Mouse (Mus musculus) mouse trophoblast stem cell (cell line): ENCODE measurements around the gene Traf3.

Experiments
- in situ Hi-C, 2 experiments: fragments of 300-500 bp; cut with MseI, MboI; formaldehyde crosslinking; loops; 2 replicates in 1 of 2; 3 replicates in 1 of 2; pipeline ENCODE4 v1.15.1; 2025

Traf3 gene

DNA sequence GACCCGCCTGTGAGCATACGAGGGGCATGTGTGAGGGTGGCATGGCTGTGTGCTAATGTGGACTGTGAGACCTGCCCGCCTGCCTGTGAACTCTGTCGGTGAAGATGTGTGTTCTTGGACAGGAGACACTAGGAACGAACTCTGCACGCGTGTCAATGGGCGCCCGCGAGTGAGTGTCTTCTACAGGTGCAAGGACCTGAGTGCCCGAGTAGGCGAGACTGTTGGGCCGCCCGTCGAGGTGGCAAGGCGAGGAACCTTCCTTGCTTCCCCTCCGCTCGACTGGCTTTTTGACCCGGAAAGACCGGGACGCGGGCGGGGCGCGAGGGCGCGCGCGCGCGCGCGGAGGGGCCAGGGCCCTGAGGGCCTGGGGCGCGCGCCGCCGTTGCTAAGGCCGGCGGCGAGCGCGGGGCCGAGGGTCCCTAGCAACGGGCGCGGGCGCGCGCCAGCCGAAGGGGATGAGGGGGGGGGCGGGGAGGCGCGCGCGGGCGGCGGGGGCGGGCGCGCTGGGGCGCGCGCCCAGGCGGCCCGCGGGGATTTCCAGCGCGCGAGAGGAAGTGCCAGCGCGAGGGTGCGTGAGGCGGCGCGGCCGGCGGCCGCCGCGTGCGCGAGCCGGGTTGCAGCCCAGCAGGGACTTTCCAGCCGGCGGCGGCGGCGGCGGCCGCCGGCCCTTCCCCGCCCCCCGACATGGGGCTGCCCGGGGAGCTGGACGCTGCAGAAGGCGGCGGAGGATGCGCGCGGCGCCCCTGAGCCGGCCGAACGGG, at the start of gene Traf3:
TSS of gene Traf3 (plus strand) at position 540 of the 761 bp plus-strand sequence.
- in situ Hi-C loops, result no loop called here

DNA sequence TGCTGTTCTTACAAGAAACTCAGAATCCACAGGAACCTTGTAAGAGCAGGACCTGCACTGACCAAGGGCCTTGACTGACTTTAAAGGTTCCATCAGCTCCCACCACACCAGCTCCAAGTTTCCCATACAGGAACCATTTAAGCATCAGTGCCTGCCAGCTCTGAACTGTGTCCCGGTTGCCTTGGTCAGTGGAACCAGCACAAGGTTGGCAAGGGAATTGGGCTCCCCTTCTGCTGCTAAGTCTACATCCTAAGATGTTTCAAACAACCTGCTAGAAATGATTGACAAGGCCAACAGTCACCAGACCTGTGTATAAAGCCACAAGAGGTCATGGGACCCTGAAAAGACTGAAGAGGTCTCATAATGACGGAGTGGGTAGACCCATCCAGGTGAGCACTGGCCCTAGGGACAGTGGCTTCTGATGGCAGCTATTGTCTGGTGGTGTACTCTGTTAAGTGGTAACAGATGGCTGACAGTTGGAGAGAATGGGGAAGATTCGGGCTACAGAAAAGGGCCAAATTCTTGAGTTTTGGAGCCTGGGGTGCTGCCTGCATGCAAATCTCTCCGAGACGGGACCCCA, 46.6 kb upstream of the Traf3 start:
- in situ Hi-C loops, result no loop called here

DNA sequence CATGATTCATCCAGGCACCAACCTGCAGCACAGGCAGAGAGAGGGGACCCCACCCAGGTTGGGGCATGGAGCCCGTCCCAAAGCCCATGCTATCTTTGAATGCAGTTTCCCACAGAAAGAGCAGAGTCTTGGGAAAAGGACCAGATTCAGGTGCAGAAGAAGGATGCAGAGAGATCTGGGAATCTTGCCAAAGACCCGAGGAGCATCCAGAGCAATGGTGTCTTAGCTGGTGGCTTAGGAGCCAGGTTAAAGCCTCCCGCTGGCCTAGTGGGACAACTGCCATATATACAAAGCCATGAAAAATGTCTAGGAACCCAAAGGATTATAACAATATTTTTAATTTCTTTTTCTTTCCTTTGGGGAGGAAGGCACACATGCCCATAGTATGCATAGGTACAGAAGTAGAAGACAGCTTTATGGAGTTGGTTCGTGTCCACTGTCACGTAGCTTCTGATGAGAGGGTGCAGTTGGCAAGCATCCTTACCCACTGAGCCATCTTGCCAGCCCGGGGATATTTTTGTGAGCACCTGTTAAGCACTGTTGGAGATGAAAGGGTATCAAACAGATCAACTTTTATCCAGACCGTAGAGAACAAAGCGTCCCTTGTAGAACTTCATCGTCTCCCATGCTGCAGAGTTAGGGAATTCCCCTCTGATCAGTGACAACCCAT, 45.1 kb upstream of the Traf3 start:
- in situ Hi-C loops, result no loop called here

DNA sequence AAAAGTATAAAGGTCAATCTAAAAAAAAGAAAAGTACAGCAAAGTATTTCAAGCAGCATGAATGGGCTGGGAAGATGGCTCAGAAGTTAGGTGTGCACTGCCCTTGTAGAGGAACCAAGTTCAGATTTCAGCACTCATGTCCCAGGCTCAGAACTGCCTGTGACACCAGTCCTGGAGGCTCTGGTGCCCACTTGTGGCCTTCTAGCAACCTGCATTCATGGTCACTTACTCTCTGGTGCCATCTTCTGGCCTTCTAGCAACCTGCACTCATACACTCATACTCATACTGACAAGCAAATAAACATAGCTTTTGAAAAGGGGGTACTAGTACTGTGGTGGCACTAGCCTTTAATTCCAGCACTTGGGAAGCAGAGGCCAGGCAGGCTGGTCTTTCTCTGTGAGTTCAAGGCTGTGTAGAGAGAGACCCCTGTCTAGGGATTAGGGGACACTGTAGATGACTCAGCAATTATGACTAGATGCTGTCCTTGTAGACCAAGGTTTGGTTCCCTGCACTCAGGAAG, 43.8 kb upstream of the Traf3 start:
- in situ Hi-C loops, result no loop called here

DNA sequence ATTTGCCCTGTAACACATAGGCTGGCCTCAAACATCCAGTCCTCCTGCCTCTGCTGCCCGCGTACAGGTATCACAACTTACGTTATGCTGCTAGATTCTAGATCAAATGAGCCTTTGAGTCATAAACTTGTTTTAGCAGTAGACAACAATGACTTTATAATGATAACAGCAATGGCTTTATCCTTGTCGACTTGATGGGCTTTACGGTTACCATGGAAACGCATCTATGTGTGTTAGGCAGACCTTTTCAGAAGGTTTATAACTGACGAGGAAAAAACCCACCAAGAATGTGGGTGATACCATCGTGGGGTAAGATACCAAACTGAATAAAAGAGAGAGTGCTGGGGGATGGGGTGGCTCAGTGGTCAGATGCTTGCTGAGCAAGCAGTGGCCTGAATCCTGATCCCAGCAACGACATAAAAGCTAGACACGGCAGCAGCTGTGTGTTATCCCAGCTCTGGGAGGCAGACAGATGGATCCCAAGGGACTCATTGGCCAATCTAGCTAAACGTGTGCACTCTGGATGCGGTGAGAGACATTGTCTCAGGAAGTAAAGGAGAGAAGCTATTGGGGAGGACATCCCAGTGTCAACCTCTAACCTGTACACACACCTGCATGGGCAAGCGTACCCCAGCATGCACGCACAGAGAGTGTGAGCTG, 41.4 kb upstream of the Traf3 start:
- in situ Hi-C loops, result no loop called here

DNA sequence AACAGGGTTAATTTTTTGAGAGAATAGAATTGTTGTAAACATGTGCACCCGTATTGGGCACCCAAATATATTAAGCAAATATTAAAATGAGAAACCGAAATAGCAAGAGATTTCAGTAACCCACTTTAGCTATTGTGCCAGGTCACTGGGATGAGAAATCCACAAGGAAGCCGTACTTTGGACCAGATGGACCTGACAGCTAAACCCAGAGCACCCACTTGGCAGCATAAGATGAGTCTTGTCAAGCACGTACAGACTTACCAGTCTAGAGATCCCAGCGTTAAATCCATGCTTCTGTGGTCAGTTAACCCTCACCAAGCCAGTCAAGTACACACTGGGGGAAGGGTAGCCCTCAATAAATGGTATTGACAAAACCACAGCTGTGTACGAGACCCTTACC, 40.5 kb upstream of the Traf3 start:
- in situ Hi-C loops, result no loop called here

DNA sequence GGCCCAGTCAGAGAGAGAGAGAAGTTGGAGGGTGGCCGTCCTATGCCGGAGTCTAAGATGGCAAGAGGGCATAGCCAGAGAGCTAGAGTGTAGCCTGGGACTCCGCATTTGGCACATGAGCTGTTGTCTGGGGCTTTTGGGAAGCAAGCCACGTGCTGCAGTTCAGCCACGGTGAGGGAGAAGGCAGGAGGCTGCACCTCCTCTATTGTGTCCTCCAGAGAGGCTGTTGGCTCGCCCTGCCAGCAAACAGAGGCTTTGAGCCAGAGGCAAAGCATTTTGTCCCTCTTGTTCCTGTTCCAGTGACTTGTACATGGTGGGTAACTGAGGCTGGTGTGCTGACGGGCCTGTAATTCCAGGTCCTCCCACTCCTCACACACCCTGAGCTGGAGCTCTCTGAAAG, 32.0 kb upstream of the Traf3 start:
- in situ Hi-C loops, result no loop called here

DNA sequence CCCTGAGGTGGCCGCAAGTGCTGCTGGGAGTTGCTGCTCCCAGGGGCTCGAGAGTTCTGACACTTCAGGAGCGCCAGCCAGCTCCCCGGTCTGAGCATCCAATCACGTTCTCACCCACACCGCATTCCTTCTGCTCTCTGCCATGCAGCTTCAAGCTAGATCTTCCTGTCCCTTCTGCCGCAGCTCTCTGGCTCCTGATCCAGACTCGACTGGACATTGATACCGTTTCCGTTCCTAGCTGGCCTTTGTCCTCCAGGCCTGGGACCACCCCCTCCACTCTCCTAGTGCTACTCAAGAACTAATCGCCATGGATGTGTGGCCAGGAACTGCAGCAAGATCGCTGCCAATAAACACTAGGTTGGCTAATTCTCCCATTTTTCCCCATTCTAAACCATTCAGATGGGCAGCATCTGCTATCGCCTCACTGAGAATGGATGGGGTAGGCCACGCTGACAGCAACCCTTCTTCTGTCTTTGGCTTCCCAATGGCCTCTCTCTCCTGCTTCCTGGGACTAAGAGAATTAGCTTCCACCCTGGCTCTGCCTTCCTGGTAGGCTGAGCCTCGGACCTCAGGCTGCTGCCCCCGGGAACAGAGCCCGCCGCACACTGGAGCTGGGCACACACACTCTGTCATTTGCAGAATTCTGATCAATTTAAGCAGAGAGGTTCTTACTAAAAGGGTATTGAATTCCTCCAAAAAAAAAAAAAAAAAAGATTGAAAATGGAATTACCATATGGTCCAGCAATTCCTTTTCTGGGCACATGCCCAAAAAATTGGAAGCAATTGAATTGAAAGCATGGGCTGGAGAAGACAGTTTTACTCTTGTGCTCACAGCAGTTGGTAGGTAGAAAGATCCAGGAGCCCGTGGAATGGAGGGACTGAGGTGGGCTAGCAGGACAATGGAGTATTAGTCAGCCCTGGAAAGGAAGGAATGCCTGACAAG, 31.1 kb upstream of the Traf3 start:
- in situ Hi-C loops, result no loop called here

DNA sequence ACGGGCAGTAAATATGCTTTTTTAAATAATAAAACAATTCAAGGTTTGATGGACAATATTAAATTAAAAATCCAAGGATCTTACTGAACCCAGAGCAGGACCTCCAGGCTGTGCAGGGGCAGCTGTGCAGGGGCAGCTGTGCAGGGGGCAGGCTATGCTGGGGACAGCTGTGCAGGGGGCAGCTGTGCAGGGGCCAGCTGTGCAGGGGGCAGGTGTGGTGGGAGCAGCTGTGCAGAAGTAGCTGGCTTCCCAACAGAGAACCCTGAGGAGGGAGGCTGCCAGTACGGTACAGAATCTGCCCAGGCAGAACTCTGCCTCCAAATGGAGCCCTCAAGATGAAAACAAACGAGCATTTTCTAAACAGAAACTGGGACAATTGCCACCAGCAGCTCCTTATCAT, 30.2 kb upstream of the Traf3 start:
- in situ Hi-C loops, result no loop called here

DNA sequence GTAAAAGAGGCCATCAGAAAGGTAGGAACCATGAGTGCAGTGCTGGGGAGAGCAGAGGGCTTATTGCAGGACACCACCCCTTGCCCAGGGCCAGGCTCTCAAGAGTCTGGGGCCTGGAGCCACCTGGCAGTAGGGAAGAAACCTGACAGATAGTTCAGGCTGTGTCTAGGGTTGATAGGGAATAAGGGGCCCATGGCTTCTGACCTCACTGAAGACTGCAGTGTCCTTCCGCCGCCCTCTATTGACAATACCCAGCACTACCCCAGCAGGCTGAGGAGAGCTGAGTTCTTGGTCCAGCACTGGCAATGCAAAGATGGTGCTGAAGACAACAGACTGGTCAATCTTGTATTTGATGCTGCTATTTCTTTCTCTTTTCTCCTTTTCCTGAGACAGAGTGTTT, 29.1 kb upstream of the Traf3 start:
- in situ Hi-C loops, result no loop called here

DNA sequence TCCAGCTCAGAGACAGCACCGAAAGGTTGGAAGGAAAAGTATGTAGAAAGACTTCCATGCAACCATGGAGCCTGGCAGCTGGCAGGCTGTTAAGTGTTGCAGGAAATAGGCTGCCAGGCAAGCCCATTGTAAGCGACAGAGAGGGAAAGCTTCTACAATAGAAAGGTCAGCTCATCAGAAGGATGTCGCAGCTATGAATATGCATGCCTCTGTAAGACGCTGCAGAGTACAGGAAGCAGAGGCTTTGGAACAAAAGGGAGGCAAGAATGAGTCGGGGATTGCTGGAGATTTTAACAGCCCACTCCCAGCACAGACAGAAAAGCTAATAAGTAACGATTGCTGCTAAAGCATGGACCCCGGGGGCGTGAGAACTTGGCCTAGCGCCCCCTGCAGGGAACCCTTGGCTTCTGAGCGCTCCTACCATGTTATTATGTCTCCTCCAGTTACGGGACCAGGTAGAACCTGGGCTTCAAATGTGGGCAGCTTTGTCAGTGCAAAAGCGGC, 23.1 kb upstream of the Traf3 start:
- in situ Hi-C loops, result no loop called here

DNA sequence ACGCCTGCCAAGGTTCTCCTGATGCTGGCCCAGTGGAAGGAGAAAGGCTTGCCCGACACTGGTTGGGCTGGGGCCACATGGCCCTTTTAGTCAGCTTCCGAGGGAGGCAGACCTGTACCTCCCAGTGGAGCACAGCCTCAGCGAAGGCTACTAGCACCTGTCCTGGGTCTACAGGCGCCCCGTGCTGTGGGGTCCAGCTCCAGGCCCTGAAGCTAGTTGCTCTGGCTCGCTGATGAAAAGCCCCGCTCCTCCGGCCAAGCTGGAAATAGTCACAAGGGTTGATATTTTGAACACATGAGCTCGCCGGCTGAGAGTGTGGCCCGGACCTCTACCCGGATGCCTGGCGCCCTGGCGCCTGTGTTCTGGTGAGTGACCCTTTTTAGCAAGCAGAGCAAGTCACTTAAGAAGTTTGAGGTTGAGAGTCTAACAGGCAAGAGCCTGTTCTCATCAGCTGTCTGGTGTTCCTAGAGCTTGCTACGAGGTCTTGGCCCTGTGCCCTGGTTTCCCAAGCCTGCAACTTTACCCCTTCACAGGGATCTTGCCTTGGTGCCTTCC, 22.6 kb upstream of the Traf3 start:
- in situ Hi-C loops, result no loop called here

DNA sequence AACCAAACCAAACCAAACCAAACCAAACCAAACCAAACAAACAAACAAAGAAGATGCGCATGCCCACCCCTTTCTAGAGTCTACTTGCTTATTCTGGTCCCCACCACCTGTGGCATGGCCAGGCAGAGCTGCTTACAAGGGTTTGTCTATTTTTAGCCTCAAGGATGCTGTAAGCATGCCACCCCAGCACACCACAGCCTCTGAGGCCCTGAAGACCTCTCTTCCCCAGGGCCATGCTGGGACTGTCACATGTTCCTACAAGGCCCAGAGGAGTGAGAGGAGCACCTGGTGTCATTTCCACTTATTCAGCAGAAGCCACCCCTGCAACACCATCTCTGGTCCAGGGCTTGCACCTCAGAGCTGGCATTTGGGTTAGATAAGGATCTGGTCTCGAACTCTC, 21.6 kb upstream of the Traf3 start:
- in situ Hi-C loops, result no loop called here

DNA sequence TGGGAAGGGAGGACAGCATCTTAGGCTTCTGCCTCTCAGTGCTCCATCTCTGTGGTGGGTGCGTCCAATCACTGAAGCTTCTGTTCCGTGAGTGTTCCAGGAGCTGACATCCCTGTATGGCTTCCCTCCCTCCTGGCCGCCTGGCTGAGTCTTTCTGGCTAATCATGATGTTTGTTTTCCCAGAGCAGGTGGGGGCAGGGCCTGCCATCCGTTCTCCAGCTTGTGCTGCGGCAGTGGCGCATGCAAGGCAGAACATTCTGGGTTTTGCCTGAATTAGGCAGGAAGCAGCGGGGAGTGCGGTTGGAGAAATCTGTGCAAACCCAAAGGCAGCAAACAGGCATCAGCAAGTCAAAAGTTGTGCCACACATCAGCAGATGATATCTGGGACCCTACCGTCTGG, 20.9 kb upstream of the Traf3 start:
- in situ Hi-C loops, result no loop called here

DNA sequence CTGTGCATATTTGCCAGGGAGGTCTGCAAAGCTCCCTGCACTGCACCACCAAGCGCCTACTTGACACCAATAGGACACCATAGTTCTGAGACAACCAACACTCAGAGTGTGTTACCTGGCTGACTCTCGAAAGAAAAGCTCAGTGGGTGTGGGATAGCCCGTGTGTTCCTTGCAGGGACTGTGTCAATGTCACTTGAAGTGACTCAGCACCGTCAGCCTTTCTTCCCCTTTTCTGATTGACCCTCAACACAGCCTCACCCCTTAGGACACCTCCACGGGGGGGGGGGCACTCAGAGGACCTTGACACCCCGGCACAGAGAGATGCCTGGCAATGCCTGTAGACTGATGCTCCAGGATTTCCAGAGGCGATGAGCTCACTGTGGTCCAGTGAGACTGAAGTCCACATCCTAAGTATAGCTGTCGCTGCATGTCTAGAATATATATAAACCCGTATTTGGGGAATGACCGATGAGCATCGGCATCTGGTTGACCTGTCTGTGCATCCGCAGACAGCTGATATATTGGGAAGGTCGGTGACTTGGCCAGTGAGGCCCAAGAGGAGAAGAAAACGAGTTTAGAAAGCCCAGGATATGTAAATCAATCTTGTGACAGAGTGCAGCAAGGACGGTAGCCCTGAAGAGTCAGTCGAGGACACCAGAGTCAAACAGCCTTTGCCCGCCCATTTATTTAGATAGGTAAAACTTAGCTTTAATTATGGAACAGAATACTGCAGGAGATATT, 16.5 kb upstream of the Traf3 start:
- in situ Hi-C loops, result no loop called here

DNA sequence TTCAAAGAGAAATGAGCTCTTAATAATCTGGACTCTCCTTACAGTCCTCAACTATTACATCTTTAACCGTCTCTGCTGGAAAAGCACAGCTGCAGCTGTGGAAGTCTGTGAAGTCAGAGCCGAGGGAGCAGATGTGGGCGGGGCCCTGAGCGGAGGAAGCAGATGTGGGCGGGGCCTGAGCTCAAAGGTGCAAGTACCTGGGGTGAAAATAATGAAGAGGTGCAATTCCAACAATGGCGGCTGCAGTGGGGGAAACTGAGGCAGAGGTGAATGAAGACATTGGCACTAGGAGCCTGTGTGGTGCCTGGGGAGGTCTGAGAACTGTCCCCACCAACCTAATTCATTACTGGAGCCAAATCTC, 16.0 kb upstream of the Traf3 start:
- in situ Hi-C loops, result no loop called here

DNA sequence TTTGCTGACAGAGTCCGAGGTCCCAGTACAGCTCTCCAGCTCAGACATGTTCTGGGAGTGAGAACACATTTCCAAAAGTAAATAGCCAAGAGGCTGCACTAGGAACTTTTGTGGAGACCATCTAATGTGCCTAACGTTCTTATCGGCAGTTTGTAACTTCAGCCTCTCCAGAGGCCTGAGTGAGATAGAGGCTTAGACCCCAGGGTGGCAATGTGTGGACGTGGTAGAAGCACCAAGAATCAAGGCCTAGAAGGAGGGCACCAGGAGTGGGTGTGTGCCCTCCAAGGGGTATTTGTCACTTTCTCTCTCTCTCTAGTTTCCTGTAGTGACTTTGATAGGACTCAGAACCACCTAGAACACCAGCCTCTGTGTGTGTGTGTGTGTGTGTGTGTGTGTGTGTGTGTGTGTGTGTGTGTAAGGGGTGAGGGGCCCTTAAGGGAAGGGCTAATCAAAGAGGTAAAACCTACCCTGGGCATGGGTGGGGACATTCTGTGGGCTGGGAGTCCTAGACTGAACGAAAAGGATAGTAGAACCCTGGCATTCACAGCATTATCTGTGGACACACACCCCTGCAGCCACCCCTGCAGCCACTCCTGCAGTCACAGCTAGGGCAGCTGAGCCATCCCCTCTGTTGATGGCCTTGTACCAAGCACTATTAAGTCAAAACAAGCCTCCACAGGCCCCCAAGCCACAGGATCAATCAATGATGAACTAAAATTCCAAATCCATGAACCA, 14.6 kb upstream of the Traf3 start:
- in situ Hi-C loops, result no loop called here

DNA sequence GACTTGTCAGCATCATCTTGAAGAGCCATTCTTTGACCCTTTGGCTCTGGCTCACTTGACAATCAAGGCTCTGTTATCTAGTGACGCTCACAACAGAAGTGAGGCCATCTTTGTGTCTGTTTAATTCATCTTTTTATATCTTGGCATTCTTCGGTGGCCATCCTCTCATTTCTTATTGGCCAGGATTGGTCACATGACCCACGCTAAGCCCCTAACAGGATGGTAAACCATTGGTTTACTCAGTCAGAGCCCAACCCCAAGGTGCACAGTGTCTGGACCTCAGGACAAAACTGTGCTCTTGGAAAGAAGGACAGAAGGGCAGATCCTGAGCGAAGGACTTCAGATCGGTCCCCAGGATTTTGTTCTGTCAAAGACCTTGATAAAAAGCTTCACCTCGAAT, 13.6 kb upstream of the Traf3 start:
- in situ Hi-C loops, result no loop called here

DNA sequence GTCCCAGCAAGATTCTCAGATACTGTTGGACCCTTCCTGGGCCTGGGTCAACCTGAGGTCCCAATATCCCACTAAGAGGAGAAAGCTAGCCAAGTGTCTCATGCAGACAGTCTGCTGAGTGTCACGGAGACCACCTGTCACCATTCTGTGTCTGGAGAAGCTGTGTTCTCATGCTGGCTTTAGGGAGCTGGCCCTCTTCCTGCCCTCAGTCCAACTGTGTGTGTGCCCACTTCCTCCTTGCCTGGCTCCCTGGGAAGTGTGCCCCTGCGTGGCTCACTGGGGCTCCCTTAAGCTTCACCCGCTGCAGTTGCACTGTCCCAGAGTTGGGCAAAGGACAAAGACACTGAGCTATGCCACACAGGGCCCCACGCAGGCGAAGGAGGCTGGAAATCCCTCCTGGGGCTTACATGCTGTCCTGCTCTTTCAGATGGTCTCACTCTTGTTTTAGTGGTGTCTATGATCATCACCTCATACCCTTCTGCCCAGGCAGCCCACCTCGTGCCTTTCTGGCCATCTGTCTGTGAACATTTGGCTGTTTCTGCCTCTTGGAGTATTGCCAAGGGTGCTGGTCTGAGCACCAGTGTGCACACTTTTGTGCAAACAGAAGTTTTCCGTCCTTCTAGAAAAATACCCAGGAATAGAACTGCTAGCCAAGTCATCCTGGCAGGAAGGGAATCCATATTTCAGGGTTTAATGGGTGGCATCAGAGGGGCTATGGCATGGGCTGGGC, 13.0 kb upstream of the Traf3 start:
- in situ Hi-C loops, result no loop called here
